Mouse (Mus musculus): ENCODE results near the gene S1pr2.

S1pr2 gene

DNA sequence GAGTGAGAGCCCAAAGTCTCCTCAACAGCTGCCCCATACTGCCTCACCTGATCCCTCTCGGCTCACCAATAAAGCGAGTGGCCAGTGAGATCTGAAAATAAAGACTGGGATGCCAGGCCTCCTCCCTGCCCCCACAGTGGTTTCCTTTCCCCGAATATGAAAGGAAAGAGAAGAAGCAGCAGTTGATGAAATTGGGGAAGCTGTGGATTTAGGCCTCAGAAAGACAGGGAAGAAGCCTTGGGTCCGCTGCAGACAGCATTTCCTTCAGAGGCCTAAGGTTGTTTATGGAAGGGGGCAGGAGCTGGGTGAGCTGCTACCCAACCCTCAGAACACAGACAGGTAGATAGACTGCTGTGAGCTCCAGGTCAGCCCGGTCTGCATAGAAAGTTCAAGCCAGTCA, 9.8 kb downstream of the S1pr2 start:
- no peak for DNase-seq (ENCODE audit: low spot score)

DNA sequence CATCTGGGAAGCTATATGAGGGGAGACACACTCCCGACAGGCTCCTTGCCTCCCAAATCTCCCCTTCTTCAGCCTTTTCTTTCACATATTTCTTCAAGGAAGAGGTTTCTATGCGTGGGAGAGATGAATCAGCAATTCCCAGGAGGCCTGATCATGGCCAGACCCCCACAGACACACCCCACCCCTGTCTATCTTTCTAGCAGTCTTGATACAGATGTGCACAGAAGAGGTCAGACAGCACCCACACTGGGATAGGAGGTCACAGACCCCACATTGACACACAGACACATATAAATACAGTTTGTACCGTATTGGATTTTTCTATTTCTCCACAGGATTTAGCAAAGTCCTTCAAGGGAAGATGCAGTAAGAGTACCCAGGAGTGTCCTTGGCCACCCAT, 10.6 kb downstream of the S1pr2 start:
- DNase-seq (ENCODE audit: low spot score) = no peak

DNA sequence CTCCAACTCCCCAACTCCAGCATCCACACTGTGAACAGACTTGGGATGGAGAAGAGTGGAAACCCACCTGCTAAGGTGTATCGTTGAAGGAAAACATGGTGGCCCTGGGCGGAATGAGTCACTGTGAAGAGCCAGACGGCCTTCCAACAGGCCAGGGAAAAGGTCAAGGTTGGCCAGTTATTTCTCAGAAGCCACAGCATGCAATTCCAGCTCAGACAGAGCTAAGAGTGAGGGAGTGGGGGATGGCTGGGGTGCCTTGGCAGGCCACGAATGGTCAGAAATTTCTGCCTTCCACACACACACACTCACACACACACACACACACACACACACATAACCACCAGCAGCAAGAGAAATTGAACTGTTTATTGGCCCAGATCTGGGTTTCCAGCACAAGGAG, 11.0 kb downstream of the S1pr2 start:
- no peak for DNase-seq (ENCODE audit: low spot score)

DNA sequence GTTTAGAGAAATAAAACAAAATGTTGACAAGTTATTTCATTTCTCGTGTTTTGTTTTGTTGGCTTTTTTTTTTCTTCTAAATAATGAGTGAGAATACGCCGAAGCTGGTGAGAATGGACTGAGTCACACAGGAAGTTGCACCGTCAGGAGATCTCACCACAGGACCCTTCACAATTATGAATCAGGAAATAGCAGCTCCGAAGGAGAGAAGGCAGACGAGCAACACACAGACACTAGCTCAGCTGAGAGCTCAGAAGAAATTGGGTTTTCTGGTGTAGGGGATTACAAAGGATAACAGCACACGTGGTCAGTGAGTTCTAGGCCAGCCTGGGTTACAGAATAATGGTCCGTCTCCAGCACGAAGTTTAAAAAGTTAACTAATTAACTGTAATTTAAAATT, 15.0 kb downstream of the S1pr2 start:
- DNase-seq (ENCODE audit: low spot score) = no peak

DNA sequence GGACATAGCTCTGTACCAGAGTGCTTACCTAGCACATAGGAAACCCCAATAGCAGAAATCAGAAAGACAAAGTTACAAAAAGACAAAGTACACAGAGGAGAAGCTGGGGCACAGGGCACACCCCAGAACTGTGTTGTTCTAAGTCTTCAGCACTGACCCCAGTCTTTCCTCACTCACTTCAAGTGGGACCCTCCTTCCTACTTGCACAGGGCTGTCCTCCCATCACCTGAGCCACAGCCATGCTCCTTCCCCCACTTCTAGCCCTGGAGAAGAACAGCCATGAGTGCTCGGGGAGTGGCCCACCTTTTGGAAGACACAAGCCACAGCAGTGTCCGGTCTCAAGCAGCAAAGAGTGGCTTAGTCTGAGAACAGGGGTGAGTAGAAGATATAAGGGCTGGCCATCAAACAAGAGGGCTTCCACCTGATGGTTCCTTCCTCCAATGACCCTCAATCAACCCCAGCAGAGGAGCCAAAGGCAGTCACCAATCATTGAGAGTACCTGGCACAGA, 17.1 kb downstream of the S1pr2 start, which contains the start of gene Dnmt1:
Gene Dnmt1, minus strand, starts transcription at position 459 of the 509 bp plus-strand sequence.
- no peak for DNase-seq (ENCODE audit: low spot score)

DNA sequence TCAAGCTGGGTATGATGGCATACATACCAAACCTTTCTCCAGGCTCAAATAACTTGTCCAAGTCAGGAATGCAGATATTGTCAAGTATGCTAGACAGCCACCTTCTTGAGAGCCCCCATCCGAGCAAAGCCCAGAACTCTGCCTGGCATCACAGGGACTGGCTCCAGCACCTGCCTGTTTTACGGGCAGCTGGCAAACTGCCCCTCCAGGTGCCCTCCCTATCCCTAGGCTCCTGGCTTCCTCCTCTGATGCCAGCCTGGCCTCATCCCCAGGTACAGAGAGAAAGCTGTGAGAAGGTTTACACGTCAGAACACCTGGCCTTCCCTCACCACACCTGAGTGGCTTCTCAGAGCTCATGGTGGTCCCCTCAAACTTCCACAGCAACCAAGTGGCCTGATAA, 19.6 kb downstream of the S1pr2 start:
- no peak for DNase-seq (ENCODE audit: low spot score)

DNA sequence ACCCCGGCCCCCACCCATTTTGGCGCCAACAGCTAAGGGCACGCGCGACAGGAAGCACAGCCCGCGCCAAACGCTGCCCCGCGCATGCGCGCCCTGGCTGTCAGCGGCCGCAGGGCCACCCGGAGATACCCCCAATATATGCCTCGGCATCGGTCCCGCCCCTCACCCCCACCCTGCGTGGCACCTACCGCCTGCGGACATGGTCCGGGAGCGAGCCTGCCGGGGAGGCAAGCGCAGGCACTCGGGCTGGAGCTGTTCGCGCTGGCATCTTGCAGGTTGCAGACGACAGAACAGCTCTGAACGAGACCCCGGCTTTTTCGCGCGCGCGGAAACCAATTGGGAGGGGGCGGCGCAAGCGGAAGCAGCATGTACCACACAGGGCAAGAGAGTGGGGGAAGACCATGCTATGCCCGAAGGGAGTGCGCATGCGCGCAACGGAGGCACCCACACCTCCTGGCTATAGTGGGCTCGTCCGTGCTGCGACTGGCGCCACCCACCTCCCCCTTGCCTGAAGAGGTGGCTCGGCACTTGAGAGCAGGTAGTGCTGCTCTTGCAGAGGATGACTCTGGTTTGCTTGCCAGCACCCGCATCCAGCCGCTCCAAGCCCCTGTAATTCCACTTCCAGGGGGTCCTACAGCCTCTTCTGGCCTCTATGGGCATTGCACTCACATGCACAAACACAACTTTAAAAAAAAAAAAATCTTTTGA, 23.9 kb downstream of the S1pr2 start:
- DNase-seq (ENCODE audit: low spot score) = peak; percentile 97

DNA sequence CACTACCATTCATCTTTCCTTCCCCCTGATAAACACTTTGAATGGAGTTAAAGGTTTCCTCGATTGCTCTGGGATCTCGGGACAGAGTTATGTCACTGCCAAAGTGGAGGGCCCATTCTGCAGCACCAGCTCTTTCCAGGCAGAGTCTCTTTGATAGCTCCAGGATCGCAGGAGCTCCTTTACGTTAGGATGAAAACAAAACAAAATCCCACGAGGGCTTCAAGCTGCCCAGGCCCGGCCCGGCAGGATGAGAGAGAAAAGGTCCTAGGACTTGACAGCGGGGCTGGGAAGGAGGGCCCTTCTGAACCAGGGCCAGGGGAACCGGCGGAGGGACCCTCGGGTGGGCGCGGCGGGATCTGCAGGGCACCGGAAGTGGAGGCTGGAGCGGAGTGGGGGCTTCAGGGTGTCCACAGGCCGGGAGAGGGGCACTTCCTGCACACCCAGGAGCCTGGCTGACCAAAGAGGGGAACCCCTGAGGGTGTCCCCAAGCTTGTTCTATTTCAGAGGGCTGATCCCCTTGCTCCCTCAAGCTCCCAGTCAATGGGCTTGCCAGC, 24.5 kb downstream of the S1pr2 start:
- no peak for DNase-seq (ENCODE audit: low spot score)

DNA sequence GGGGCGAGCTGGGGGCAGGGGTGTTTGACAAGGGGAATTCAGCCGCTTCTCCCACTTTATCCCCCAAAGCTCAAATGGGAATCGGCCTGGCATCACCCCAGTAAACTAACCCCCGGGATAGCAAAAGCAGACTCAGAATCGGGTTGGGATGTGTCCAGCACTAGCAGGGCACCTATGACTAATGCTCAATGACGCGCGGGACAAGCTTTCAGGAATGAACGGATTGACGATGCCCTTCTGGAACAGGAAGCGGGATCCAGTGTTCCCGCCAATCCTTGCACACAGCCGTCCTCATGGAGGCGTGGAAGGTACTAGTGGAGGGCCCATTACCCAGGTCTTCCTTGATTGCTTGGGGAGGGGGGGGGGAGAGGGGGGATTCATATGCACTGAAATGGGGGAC, 25.1 kb downstream of the S1pr2 start:
- peak; percentile 61 for DNase-seq (ENCODE audit: low spot score)

DNA sequence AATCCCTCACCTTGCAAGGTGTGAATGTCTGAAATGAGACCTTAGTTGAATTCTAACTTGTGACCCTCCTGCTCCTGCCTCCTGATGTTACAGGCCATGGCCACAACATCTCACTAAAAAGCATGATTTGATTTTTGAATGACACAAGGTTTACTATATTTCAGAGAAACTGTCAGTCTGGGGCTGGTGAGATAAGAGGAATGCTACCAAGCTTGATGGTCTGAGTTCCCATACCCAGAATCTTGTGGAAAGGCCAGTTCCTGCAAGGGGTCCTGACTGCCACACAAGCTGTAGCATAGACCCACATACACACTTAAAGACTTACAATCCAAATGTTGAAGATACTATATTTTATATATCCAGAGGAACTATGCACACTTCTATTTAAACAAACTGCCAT, 26.2 kb downstream of the S1pr2 start:
- DNase-seq (ENCODE audit: low spot score) = no peak

DNA sequence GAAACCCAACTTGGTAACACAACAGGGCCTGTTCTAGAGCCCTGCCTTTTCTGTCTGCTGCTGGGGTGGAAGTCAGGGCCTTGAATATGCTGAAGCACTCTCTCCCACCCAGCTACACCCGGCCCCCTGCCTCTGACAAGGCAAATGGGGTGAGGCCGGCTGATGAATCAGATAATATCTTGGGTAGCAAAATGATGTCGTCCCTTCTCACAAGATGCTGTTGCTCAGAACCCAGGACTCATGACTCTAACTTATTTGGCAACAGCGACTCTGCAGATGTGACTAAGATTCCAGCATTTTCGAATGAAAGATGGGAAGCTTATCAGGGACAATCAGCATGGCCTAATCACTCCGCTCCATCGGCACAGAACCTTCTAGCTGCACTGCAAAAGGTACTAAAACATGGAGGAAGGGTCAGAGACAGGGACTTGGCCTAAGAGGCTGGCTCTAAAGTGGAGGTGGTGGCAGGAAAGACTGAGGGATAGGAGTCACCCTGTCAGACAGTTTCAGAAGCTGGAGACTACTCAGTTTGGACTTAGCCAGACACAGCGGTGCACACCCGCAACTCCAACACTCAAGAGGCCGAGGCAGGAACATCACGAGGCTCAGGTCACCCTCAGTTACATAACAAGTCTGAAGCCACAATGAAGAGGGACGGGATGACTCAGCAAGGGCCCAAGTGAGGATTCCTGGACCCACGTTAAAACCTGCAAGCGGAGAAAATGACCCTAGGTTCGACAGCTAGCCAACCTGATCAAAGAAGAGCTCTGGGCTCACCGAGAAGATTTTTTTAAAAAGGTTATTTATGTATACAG, 30.3 kb downstream of the S1pr2 start:
- no peak for DNase-seq (ENCODE audit: low spot score)

DNA sequence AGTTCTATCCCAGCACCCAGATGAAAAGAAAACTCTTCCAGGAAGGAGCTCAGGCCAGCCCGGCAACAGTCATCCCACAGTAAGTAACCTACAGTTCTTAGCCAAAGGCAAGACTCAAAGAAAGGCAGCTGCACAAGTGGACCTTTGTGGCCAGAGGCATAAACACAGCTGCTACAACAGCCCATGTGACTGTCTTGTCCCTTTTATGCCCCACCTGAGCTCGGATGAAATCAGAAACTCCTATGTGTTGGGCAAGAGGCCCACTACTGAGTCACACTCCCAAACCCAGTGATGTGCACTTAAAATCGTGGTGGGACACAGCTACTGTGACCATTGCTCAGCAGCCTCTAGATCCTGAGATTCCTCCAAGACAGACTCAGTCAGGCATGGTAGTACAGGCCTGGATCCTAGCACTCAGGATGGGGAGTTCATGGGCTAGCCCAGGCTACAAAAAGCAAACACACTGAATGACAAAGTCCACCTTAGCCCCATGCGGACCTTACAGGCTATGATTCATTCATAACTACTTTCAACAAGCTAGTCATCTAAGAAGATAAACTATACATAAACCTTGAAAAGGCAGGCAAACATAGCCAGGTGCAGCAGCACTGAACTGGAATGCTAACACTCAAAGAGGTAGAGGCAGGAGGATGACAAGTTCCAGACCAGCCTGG, 31.7 kb downstream of the S1pr2 start:
- no peak for DNase-seq (ENCODE audit: low spot score)

DNA sequence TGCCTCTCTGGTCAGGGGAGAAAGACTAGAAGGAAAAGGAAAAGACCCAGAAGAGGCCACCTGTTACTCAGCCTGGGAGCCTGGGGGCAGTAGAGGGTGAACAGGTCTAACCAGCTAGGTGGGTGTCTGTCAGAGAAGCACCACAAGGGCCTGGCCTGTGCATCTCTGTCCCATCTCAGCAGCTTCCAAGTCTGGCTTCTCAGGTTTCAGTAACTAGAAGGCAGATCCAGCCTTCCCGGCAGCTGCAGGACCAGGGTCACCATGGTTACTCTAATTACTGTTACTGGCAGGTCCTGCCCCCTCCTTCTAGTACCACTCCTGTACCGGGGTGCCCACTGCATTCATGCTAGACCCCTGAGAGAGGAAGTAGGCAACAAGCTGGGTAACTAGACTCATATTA, 32.7 kb downstream of the S1pr2 start:
- DNase-seq (ENCODE audit: low spot score) = peak; percentile 64

DNA sequence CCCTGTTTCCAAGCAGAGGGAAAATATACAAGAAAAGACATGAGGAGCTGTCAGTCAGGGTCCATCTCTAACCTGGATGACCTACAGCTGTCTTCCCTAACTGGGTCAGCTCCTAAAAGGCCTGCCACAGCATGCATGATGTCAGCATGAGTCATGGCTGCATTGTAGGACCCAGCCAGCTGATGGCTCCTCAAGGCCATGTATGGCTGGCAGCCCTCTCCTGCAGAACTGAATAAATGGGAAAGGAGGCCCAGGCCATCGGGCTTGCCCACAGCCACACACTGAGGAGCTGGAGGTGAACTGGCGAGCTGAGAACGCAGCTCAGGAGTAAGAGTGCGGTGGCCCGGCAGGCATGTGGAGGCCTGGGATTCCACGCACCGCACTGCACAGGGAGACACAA, 33.2 kb downstream of the S1pr2 start:
- DNase-seq (ENCODE audit: low spot score) = no peak

DNA sequence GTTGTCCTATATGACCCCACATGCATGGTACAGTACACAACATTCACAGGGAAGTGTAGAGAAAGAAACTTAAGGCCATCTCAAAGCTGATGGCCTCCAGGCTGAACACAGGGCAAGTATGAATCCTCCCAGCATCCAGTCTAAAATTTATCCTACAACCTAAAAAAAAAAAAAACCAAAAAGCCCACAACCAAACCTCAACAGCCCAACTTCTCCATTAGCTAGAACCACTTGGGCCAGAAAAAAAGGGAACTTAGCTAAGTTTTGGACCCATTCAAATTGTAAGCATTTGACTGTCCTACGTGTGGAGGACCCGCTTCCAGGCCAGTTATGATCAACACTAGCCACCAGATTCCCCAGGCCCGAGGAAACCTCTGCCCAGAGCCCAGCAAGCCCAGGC, 53.3 kb downstream of the S1pr2 start:
- no peak for DNase-seq (ENCODE audit: low spot score)

DNA sequence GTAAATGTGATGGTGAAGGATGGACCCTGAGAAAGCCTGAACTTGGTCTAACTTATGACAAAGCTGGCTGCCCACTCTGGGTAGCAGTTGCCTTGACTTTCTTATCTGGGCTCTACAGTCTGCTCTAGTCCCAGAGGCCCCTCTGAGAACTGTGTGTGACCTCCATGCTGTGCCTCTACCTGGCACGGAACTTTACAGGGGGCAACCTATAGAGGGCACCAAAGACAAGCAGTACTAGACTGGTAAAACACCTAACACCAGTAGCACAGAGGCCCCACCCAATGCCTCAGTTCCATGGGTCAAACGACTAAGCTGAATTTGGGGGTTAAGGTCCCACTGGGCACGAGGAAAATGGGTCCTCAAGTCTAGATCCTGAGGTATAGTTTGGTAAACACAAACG, 60.4 kb downstream of the S1pr2 start:
- DNase-seq (ENCODE audit: low spot score) = no peak
